Mouse (Mus musculus) megakaryocyte, embryonic 14.5 days (primary cell): Measurements from ENCODE around the gene Uqcr10. TPM values are rescaled to one million over a fixed set of nuclear protein-coding genes. Genes with fewer than 3 reads are reported as not detected.
"Not testable (repeated sequence)": the region's sequence is repeated elsewhere in the genome, so short reads cannot be mapped to it uniquely, and the experiment has no call there.

Experiments
- H3K27me3 ChIP-seq: replicated peaks from 2 replicates; pipeline ENCODE3; 2012; ENCODE audit warnings: inconsistent platforms
- H3K36me3 ChIP-seq: replicated peaks from 2 replicates; pipeline ENCODE3; 2012; ENCODE audit warnings: low read length, inconsistent platforms, mixed read lengths
- H3K4me1 ChIP-seq: 2 replicates; pipeline ENCODE4 v1.6.1; 2012; ENCODE audit warnings: inconsistent platforms
- H3K4me3 ChIP-seq: replicated peaks from 2 replicates; pipeline ENCODE3; 2012; ENCODE audit warnings: moderate library complexity, mild to moderate bottlenecking, inconsistent platforms
- H3K9me3 ChIP-seq: 2 replicates; pipeline ENCODE4 v1.6.1; 2012; ENCODE audit warnings: inconsistent platforms
- FLI1 ChIP-seq: IDR thresholded peaks from 2 replicates; pipeline ENCODE4 v1.6.1; 2012; ENCODE audit warnings: low read length, inconsistent platforms, mixed read lengths
- GATA1 ChIP-seq: IDR thresholded peaks from 3 replicates; pipeline ENCODE4 v1.6.1; 2012; ENCODE audit warnings: mixed read lengths, low read length, inconsistent platforms, borderline replicate concordance
- polyA plus RNA-seq: library from polyadenylated mRNA; stranded (reverse); fragments of >175 nt; gene quantifications from 2 replicates; pipeline ENCODE4 v1.2.3, GENCODE M21; 2012; ENCODE audit warnings: low replicate concordance; ENCODE audit not compliant: insufficient read depth

Uqcr10 gene
- polyA plus RNA-seq, 1 experiment = 26.4 TPM

DNA sequence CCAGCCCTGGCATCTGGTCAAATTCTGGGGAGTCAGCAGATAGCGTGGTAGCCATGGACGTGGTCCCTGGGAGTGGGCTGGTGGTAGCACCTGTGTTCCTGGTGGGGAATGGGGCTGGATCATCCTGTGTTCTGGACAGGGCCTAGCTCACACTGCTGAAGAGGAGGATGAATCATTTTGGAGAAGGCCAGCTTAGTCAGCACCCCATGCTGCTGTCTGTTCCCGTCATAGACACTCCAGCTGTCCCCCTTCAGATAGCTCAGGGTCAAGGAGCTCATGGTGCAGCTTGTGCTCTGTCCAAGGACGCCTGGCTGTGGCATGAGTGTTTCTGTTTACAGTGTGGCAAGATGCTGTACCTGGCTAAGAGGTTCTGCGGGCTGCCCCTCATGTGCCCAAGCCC is 14.4 kb upstream of the Uqcr10 start:
- Histone ChIP-seq H3K9me3 (no peaks in the 10 kb centered on the region), H3K36me3 (peaks cover 17% of the 10 kb centered on the region), H3K4me3 (peak overlapping the region; percentile 11), H3K27me3 (no peaks in the 10 kb centered on the region), H3K4me1 (peaks cover 28% of the 10 kb centered on the region)
- TF ChIP-seq GATA1 = no peak
- TF ChIP-seq FLI1 = no peak

DNA sequence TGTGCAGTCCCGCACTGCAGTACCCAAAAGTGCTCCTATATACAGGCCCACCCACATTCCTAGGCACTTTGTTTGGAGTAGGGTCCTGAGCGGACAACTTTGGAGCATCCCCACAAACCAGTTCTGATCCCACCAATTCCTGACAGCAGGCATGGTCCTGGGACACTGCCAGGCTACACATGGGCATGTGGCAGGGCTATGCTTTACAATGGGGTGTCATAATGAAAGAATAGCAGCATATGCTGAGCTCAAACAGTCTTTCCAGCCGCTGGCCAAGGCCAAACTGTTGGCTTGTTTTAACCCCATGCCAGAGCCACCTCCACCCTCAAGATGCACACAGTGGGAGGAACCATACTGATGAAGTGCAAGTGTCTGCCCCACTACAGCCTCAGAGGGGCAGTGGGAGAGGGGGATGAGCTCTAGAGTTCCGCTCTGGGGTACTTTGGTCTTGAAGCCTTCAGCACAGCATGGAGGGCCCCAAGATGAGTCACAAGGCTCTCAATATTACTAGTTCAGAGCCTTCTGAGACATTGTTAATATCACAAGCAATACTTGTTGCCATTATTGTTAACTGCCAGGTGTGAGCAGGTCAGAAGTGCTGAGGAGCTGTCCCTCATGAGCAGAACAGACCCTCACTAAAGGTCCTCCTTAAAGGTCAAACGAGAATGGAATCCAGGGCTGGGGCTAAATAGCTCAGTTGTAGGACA is 12.5 kb upstream of the Uqcr10 start:
- TF ChIP-seq FLI1 = no peak
- TF ChIP-seq GATA1 = no peak
- Histone ChIP-seq H3K4me3 (no peak overlapping the region), H3K27me3 (no peaks in the 10 kb centered on the region), H3K4me1 (peaks cover 30% of the 10 kb centered on the region), H3K36me3 (peaks cover 5% of the 10 kb centered on the region), H3K9me3 (no peaks in the 10 kb centered on the region)

DNA sequence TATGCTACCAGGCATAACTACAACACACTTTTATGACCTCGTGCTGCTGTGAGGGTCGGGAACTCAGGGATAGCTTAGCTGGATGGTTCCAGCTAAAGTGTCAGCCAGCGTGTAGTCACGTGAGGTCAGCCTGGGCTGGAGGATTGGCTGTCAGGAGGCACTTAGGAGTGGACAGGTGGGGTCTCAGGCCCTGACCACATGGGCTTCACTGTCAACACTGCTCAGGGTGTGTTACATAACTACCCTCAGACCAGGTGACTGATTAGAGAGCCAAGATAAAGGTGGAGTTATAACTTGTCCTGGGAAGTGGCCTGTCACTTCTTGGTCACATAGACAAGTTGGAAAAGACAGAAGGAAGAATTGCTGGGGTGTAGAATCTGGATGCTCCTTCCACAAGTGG is 11.5 kb upstream of the Uqcr10 start:
- no peaks in the 10 kb centered on the region for H3K27me3 ChIP-seq
- H3K36me3 ChIP-seq = peaks cover 5% of the 10 kb centered on the region
- H3K4me3 ChIP-seq = no peak overlapping the region
- H3K9me3 ChIP-seq = no peaks in the 10 kb centered on the region
- peaks cover 30% of the 10 kb centered on the region for H3K4me1 ChIP-seq
- TF ChIP-seq GATA1 (no peak), FLI1 (no peak)

DNA sequence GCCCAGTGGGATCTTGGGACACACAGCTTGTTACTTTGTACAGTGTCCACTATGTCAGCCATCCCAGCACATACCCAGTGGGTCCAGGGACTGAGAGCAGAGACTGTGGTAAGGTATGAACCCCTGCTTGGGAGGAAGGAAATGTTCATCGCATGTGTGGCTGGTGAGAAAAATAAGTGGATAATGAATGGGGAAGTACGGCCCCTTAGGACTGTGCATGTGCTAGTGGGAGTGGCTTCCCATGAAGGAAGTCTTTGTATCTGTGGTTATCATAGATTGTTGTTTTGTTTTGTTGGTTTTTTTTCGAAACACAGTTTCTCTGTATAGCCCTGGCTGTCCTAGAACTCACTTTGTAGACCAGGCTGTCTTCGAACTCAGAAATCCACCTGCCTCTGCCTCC is 10.6 kb upstream of the Uqcr10 start:
- no peaks in the 10 kb centered on the region for H3K9me3 ChIP-seq
- peaks cover 25% of the 10 kb centered on the region for H3K4me1 ChIP-seq
- H3K27me3 ChIP-seq = no peaks in the 10 kb centered on the region
- no peak overlapping the region for H3K4me3 ChIP-seq
- H3K36me3 ChIP-seq = peaks cover 5% of the 10 kb centered on the region
- no peak for TF ChIP-seq FLI1
- TF ChIP-seq GATA1 = no peak

DNA sequence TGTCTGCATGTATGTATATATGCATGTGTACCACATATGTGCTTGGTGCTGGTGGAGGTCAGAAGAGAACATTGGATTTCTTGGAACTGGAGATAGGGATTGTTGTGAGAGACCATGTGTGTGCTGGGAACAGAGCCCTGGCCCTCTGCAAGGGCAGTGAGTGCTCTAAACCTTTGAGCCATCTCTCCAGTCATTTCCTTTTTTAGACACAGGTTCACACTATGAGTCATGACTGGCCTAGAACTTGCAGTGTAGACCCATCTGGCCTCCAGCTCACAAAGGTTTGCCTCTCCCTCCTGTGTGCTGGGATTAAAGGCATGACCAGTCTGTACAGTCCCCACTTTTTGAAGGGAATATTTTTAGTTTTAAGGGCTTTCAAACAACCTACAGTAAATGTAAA is 8.7 kb upstream of the Uqcr10 start:
- H3K4me1 ChIP-seq = peaks cover 12% of the 10 kb centered on the region
- no peak overlapping the region for H3K4me3 ChIP-seq
- no peaks in the 10 kb centered on the region for H3K27me3 ChIP-seq
- TF ChIP-seq FLI1 = no peak
- TF ChIP-seq GATA1 = no peak
- peaks cover 5% of the 10 kb centered on the region for H3K36me3 ChIP-seq
- H3K9me3 ChIP-seq = no peaks in the 10 kb centered on the region

DNA sequence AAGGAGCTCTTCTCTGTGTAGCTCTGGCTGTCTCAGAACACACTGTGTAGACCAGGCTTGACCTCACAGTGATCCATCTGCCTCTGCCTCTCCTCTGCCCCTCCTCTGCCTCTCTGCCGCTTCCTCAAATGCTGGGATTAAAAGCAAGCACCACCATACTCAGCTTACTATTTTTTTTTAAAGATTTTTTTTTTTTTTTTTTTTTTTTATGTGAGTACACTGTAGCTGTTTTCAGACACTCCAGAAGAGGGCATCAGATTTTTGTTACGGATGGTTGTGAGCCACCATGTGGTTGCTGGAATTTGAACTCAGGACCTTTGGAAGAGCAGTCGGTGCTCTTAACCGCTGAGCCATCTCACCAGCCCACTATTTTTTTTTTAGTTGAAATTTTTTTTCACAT is 6.0 kb upstream of the Uqcr10 start:
- not testable (repeated sequence) for H3K36me3 ChIP-seq, H3K4me3 ChIP-seq, H3K9me3 ChIP-seq, H3K27me3 ChIP-seq
- peaks cover 18% of the 10 kb centered on the region for H3K4me1 ChIP-seq

DNA sequence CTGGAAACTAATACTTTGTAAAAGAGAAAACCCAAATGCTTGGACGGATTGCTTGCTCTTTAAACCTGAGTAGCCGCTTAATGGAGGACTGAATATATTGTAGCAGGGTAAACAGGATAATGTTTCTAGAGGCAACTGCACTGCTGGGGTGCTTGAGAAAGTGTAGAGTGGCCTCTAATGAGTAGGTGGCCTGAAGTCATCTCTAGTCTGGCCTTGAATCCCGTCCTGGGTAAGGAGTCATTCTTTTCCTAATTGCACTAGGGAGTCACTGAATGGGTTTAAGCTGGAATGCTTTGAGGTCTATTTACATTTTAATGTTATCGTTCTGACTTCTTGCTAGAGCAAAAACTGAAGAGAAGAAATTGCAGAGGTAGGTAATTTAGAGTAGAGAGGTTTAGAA is 1.0 kb upstream of the Uqcr10 start:
- Histone ChIP-seq H3K36me3 (peaks cover 20% of the 10 kb centered on the region), H3K27me3 (no peaks in the 10 kb centered on the region), H3K4me3 (peak overlapping the region; percentile 99), H3K9me3 (no peaks in the 10 kb centered on the region), H3K4me1 (peaks cover 24% of the 10 kb centered on the region)
- TF ChIP-seq GATA1 (no peak), FLI1 (no peak)

DNA sequence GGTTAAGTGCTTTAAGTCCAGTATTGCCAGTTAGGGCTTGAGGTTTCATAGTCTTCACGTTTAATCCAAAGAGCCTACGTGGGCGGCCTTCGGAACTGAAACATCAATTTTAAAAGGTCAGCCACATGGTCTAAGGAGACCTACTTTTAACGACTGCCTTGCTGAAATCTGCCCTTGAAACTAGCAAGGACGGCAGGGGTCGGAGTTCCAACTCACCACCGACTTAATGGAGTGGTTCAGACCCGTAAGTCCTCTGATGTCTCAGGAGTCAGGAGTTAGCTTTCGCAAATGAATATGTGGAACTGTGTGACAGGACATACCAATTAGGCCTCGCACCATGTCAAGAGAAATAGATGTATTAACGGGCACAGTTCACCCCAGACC is 462 bp downstream of the Uqcr10 start:
- no peak for TF ChIP-seq GATA1
- TF ChIP-seq FLI1 = no peak
- Histone ChIP-seq H3K9me3 (no peaks in the 10 kb centered on the region), H3K4me1 (peaks cover 20% of the 10 kb centered on the region), H3K4me3 (peak overlapping the region; percentile 99), H3K27me3 (no peaks in the 10 kb centered on the region), H3K36me3 (peaks cover 20% of the 10 kb centered on the region)

DNA sequence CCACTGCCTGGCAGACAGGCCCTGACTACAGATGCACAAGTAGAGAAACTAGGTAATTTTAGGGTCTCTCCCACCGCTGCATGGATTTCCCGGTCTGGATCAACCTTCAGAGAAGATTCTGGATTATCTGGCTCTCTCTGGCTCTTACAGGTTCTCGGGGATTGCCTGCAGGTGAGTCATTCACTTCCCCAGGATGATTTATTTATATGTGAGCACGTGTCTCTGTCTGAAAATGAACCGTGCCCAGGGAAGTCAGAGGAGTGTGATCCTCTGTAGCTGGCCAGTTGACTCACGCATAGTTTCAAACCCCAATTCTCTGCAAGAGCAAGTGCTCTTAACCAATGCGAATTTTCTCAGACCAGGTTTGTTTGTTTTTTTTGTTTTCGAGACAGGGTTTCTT is 3.4 kb downstream of the Uqcr10 start:
- Histone ChIP-seq H3K9me3 (no peaks in the 10 kb centered on the region), H3K36me3 (peaks cover 20% of the 10 kb centered on the region), H3K4me1 (peaks cover 26% of the 10 kb centered on the region), H3K27me3 (no peaks in the 10 kb centered on the region), H3K4me3 (no peak overlapping the region)
- TF ChIP-seq GATA1 (no peak), FLI1 (no peak)

DNA sequence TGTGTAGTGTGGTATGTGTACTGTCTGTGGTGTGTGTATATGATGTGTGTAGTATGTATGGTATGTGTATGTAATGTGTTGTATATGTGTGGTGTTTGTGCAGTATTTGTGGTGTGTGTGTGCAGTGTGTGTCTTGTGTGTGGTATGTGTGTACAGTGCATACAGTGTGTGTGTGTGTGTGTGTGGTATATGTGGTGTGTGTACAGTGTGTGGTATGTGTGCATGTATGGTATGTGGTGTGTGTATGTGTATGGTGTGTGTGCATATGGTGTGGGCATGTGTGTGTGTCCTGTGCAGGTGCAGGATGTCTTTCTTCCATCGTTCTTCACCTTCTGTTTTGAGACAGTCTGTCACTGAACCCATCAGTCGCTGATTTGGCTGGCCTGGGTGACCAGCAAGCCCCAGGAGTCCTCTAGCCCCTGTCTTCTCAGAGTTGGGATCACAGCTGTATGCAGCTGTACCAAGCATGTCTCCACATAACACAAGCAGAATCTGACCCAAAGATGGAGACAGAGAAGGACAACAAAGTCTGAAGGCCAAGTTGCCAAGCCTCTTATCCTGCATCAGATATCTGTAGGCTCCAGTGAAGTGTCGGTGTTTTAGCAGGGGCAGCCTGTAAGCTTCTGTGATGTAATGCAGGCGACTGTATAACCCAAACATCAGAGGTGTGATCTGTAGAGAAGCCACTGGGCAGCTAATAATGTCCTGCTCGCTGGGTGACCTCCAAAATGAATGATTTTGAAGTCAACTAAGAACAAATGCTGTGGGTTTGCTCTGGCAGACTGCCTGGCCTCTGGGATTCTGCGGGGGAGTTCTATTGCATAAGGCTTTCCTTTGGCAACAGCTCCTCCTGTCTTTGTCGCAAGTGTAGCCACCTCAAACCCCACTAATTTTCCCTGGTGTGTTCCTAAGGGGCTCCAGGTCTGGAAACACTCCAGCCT is 6.8 kb downstream of the Uqcr10 start:
- peaks cover 10% of the 10 kb centered on the region; the same call in 1 of the 2 replicates for H3K4me1 ChIP-seq
- H3K27me3 ChIP-seq = peaks cover 2% of the 10 kb centered on the region
- H3K4me3 ChIP-seq = peak overlapping the region; percentile 56
- peaks cover 11% of the 10 kb centered on the region for H3K9me3 ChIP-seq
- no peak for TF ChIP-seq GATA1
- no peak for TF ChIP-seq FLI1
- peaks cover 20% of the 10 kb centered on the region for H3K36me3 ChIP-seq
